Mouse (Mus musculus) regulatory T cell (primary cell): ENCODE results near the gene Adcy7.

Experiments used
- in situ Hi-C: fragments of 300-600 bp; cut with MboI, MseI; formaldehyde crosslinking; loops from one replicate; pipeline ENCODE4 v1.15.1; 2025; ENCODE audit warnings: high pct_unique_total_duplicates

Gene Adcy7

GRCm38 (mm10) chr8:88272231-88273050 is at the start of gene Adcy7:
Gene Adcy7 (plus strand): TSS chr8:88272403.
- in situ Hi-C loops = loop anchor here (5.0 to 10.0 kb wide), 2 partner anchors 35 to 362 kb away; partner anchors contain the start of gene Snx20

- in situ Hi-C loops = no loop called here
Measured at GRCm38 (mm10) chr8:88225358-88225757, 46.8 kb upstream of the Adcy7 start.

DNA sequence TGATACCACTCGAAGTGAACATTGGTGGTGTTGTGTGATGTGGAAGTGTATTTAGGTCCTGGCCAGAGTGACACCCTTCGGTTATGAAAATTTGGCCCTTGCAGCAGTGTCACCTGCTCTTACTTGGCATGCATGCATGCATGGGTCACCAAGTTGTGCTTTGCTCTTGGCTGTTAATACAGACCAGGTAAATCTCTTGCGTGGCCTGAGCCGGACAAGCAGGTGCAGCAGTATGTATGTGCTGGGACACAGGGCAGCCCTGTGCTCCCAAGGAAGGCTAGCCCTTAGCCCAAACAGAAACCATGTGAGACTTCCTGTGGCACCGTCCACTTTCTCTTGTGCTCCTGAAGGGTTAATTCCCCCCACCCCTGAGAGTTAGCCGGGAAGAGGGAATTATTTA is 44.4 kb upstream of the Adcy7 start:
- in situ Hi-C loops = no loop called here

DNA sequence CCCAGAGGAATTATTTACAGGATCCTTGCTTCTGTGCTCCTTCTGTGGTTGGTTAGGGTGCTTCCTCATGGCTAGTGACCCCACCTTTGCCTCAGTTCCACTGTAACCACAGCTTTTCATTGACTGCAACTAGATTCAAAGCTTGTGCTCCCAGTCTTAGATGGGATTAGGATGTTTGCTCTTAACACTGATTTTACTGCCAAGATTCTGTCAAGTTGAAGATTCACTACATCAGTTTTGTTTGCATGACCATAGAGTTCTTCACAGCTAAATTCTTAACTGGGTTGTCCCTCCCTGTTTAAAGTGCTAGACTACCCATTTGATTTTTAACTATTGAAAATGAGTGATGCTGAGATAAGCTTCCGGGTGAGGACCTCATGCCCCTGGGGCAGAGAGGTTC is 43.9 kb upstream of the Adcy7 start:
- in situ Hi-C loops = no loop called here

DNA sequence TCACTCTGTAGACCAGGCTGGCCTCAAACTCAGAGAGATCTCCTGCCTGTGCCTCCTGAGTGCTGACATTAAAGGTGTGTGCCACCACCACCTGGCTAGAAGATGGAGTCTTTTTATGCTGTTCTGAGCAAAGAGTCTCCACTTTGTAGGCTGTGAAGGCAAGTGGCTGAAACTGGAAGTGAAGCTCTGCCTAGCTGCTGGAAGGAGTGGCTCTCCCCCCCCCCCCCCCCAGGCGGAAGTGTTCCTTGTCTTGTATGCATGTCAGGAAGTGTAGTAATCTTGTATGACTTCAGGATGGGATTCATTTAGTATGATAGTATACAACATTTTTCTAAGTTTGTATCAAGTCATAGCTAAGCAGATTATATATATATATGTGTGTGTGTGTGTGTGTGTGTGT is 43.4 kb upstream of the Adcy7 start:
- in situ Hi-C loops = no loop called here

DNA sequence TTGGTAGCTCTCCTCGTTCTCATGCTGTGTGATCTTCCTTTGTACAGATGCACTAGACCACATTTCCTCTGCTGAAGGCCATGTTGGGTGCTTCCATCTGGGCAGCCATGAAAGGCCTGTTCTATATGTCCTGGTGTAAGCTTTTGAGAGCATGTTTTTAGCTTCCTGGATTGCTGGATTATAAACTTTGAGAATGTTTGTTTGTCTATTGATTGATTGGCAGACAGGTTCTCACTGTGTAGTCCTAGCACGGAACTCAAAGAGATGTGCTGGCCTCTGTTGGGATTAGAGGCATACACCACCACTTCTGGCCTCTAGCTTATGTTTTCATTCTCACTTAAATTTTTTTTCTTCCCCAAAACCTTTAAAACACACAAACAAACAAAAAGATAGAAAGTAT is 35.5 kb upstream of the Adcy7 start:
- in situ Hi-C loops = no loop called here

GRCm38 (mm10) chr8:88237606-88238005 is 34.6 kb upstream of the Adcy7 start:
- in situ Hi-C loops = no loop called here

- in situ Hi-C loops = no loop called here
Measured at GRCm38 (mm10) chr8:88239277-88239676, 32.9 kb upstream of the Adcy7 start.

DNA sequence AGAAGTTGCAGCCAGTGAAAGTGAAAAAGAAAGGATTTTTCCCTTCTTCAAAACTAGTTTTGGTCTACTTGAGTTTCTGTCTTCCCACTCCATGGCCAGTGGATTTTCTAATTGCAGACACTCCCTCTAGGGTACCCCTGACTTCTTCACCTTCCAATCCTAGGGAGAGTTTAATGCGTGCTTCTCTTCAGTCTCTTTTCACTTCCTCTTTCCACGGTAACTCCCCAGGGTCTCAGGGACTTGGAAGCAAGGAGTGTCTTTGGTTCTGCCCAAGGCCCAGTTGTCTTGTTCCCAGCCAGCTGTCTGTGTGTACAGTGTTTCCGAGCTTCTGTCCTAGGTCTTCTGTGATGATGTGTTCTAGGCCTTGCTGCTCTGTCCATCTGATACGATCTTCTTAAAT is 30.3 kb upstream of the Adcy7 start:
- in situ Hi-C loops = loop anchor here (5.0 kb wide), 1 partner anchor 40 kb away; no protein-coding TSS in a partner anchor

GRCm38 (mm10) chr8:88244298-88244697 is 27.9 kb upstream of the Adcy7 start:
- in situ Hi-C loops = loop anchor here (5.0 kb wide), 1 partner anchor 42 kb away; no protein-coding TSS in a partner anchor

GRCm38 (mm10) chr8:88252791-88253190 is 19.4 kb upstream of the Adcy7 start:
- in situ Hi-C loops = no loop called here

GRCm38 (mm10) chr8:88254957-88255356 is 17.2 kb upstream of the Adcy7 start:
- in situ Hi-C loops = no loop called here

DNA sequence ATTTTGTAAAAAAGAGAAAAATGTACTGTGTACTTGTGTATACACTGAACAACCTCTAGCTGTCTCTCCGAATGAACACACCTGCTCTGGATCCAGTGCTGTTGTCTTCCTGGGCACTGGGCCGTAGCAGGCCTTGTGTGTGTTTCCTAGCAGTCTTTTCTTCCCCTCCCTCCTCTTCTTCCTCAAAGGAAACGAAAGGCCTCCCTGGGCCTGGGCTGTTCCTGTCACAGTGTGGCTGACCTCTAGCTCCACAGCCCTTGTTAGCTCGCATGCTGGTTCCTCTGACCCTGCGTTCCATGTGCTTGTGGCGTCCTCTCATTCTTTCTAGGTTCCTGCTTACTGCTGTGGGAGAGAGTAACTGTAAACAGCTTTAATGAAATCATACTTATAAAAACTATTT is 14.2 kb upstream of the Adcy7 start:
- in situ Hi-C loops = no loop called here

DNA sequence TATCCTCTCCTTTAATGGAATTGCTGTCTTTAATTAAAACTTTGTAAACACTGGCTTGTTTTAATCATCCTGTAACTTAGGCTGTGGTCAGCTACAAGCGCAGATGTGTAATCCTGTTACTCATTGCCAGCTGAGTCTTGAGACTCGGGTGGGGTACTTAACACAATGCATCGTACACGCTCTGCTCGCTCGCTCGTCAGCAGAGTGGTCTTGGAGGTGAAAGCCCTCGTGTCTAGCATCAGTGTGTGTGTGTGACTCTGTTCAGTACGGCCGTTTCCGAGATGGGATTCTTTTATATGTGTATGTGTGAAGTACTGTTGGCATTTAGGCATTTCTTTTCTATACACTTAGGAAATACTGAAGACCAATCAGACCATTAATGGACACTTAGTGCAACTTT is 13.7 kb upstream of the Adcy7 start:
- in situ Hi-C loops = no loop called here

DNA sequence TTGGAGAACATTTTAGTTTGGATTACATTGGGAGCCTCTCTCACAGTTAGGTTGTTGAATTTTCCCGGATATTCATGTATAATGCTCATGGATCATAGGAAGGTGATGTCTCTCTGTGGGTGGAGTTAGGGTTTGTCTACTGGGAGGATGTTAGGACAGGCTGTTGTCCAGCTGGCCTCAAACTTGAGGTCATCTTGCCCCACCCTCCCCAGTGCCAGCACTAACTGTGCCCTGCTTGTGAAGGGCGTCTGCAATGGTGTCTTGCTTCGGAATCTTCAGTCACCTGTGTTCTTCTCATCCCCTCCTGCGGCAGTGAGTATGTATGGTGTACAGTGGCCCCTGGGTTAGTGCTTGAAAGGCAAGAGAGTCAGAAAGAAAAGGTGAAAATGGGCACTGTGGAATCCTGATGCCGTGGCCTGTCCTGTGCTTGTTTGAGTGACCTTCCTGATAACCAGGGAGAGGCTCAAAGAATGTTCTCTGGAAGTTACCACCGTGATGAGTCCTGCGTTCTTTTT is 11.7 kb upstream of the Adcy7 start:
- in situ Hi-C loops = no loop called here

DNA sequence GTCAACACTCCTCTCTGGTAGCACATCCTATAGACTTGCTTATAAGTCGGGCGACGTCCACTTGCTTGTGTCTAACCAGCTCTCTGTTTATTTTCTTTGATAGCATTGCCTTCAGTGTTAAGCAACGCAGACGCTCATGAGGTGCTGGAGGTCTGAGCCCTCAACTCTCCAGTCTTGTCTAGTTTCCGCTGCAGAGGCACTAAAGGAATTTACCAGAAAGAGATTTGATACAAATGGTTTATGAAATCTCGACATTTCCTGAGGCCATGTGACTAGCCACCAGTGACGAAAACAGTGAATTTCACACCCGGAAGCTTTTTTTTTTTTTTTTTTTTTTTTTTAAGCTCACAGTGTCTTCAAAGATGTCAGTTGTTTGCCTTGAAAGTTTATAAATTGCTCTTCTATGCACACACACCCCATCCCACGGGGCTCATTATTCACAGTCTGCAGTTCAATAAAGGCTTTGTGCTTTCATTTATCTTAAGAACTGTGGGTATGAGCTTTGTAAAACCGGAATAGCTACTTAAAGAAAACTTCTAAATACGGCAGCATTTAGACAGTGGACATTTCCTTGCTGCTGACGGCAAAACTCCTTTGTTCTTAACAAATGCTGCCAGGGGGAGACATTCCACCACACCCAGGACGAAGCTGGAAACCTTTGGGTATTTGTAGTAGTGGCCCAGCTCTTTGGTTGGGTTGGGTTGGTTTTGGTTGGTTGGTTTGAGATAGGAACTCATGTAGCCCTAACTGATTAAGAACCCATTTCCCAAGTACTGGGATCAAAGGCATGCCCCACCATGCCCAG is 9.2 kb upstream of the Adcy7 start:
- in situ Hi-C loops = no loop called here

- in situ Hi-C loops = no loop called here
Measured at GRCm38 (mm10) chr8:88265511-88265910, 6.7 kb upstream of the Adcy7 start.

DNA sequence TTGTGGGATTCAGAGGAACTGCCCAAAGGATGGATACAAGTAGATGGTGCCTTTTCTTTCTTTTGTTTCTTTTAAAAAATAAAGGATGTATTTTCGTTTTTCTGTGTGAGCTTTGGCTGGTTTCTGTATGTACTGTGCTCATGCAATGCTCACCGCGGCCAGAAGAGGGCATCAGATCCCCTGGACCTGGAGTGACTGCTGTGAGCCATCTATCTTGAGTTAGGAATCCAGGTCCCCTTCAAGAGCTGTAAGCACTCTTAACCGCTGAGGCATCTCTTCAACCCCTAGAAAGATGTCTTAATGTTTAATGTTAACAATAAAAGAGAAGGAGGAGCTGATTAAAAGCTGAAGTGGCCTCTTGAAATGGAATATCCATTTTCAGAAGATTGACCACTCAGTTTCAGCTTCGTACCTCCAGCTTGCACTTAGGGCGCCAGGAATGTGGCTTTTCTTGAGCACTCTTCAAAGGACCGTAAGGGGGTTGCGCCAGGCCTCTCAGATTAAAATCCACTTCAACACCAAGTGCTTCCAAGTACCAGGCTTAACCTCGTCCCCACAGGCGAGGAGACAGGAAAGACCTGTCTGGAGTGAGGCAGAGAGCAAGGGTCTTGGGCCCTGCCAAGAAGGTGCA is 5.9 kb upstream of the Adcy7 start:
- in situ Hi-C loops = no loop called here

DNA sequence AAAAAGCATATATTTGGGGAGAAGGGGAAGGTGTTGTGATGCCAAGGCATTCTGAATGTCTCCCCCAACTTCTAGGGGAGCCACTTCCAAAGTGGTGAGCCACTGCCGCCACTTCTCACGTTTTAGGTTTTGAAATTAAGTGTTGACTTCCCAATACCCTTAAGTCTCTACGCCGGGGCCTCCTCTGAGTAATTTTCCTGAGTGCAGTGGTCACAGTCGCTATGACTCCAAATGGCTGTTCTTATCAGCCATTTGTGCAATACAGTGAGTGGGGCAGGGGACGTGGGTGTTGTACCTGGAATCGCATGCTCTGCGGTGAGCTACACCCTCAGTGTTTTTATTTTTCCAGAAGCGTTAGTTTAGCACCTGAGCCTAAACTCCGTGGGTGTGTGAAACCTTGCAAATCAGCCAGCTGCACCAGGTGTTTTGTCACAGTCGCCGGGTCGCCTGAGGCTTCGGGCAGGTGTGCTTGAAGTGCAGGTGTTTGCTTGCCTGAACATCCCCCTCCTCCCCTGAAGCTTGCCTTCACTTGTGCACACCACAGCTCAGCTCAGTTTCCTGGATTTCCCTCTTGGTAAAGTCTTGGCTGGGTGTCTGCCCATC is 5.3 kb upstream of the Adcy7 start:
- in situ Hi-C loops = no loop called here

DNA sequence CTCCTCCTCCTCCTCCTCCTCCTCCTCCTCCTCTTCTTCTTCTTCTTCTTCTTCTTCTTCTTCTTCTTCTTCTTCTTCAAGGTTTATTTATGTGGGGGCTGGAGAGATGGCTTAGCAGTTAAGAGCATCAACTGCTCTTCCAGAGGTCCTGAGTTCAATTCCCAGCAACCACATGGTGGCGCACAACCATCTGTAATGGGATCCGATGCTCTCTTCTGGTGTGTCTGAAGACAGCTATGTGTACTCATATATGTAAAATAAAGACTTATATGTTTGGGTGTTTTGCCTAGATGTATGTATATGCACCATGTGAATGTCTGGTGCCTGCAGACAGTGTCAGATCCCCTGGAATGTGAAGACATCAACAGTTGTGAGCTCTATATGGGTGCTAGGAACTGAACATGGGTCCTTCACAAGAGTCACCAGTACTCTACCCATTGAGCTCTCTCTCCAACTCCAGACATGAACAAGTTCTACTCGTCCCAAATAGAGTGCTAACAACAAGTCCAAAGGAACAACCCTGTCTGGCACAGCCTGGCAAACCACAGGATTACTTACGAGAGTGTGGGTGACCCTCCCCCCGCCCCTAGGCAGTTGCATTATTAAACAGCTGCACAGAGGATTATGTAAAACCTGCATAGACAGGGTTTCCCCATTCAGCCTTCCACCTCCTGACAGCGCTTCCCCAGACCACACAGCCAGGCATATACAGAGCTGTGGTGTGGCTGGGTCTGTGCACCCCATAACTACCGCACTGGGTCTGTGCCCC is 2.9 kb upstream of the Adcy7 start:
- in situ Hi-C loops = no loop called here

DNA sequence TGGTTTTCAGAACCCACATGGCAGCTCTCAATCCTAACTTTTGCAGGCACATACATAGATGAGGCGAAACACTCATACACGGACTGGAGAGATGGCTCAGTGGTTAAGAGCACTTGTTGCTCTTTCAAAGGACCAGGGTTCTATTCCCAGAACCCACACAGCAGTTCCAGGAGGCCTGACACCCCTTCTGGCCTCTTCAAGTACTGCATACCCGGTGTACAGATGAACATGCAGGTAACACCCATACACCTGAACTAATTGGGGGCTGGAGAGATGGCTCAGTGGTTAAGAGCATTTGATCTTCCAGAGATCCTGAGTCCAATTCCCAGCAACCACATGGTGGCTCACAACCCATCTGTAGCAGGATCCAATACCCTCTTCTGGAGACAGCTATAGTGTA is 2.1 kb upstream of the Adcy7 start:
- in situ Hi-C loops = loop anchor here (5.0 to 10.0 kb wide), 2 partner anchors 37 to 365 kb away; partner anchors contain the start of gene Snx20
